Mouse (Mus musculus) layer of hippocampus, adult 2 months (tissue): ENCODE results near the gene Sectm1b. TPM values are rescaled to one million over a fixed set of nuclear protein-coding genes. Genes with fewer than 3 reads are reported as not detected.
A peak's percentile ranks its signal among the peaks of the same experiment; 100 is the strongest.
"Not testable (repeated sequence)": the region's sequence is repeated elsewhere in the genome, so short reads cannot be mapped to it uniquely, and the experiment has no call there.

Experiments
- DNase-seq, 2 experiments: peaks; one replicate each; pipeline ENCODE4 v3.0.0; 2022; ENCODE audit warnings: low spot score in 2 of 2
- H3K27ac ChIP-seq: fragments of 200-600 bp; 2 replicates; pipeline ENCODE4 v1.8.1; 2022
- H3K4me3 ChIP-seq: fragments of 200-600 bp; 2 replicates; pipeline ENCODE4 v1.8.1; 2022; ENCODE audit warnings: mild to moderate bottlenecking
- CTCF ChIP-seq: fragments of 200-600 bp; conservative IDR thresholded peaks from 2 replicates; pipeline ENCODE4 v1.8.1; 2022; ENCODE audit warnings: antibody characterized with exemption, mild to moderate bottlenecking, moderate library complexity
- total RNA-seq, 2 experiments: library from RNA; stranded (reverse); gene quantifications; 2 replicates each; pipeline ENCODE4 v1.2.3; 2021

Gene Sectm1b
- total RNA-seq, 2 experiments from 2014 or later, result not detected

- DNase-seq, result no peak
- H3K4me3 ChIP-seq, result no peak overlapping the region
- no peak for TF ChIP-seq CTCF
- no peak overlapping the region for H3K27ac ChIP-seq
These were observed 25.6 kb upstream of the Sectm1b start for GRCm38 (mm10) chr11:121088997-121089396.

- no peak for TF ChIP-seq CTCF
- Histone ChIP-seq H3K4me3 (no peak overlapping the region), H3K27ac (no peak overlapping the region)
- no peak for DNase-seq
These were observed 22.9 kb upstream of the Sectm1b start for GRCm38 (mm10) chr11:121086296-121086695.

GRCm38 (mm10) chr11:121085181-121085580 is 21.8 kb upstream of the Sectm1b start:
- no peak overlapping the region for H3K4me3 ChIP-seq
- DNase-seq, result no peak
- H3K27ac ChIP-seq, result no peak overlapping the region
- no peak for TF ChIP-seq CTCF

GRCm38 (mm10) chr11:121082857-121083500 is 19.6 kb upstream of the Sectm1b start:
- Histone ChIP-seq H3K4me3 (no peak overlapping the region), H3K27ac (no peak overlapping the region)
- TF ChIP-seq CTCF, result no peak
- no peak for DNase-seq

- TF ChIP-seq CTCF, result no peak
- H3K27ac ChIP-seq, result no peak overlapping the region
- no peak for DNase-seq
These were observed 18.9 kb upstream of the Sectm1b start for GRCm38 (mm10) chr11:121082250-121082649.

GRCm38 (mm10) chr11:121081120-121081519 is 17.8 kb upstream of the Sectm1b start, which contains the start of gene Sectm1a:
Gene Sectm1a (minus strand): TSS chr11:121081220.
- H3K27ac ChIP-seq, result no peak within 1 kb of the TSS
- no peak for TF ChIP-seq CTCF
- no peak for DNase-seq
- no peak within 1 kb of the TSS for H3K4me3 ChIP-seq

More at GRCm38 (mm10) chr11:121082250-121082649, 18.9 kb upstream of the Sectm1b start:
- H3K4me3 ChIP-seq, result no peak overlapping the region

- no peak for TF ChIP-seq CTCF
- no peak overlapping the region for H3K27ac ChIP-seq
- DNase-seq, result no peak
- H3K4me3 ChIP-seq, result no peak overlapping the region
These were observed 17.0 kb upstream of the Sectm1b start for GRCm38 (mm10) chr11:121080330-121080729.

GRCm38 (mm10) chr11:121075655-121076054 is 12.3 kb upstream of the Sectm1b start:
- Histone ChIP-seq H3K4me3 (no peak overlapping the region), H3K27ac (no peak overlapping the region)
- DNase-seq, result no peak
- no peak for TF ChIP-seq CTCF

GRCm38 (mm10) chr11:121069662-121070061 is 6.3 kb upstream of the Sectm1b start:
- H3K4me3 ChIP-seq, H3K27ac ChIP-seq, DNase-seq: not testable (repeated sequence)

GRCm38 (mm10) chr11:121067895-121068294 is 4.5 kb upstream of the Sectm1b start:
- no peak overlapping the region for H3K4me3 ChIP-seq
- no peak for TF ChIP-seq CTCF
- H3K27ac ChIP-seq, result no peak overlapping the region
- DNase-seq, result no peak

GRCm38 (mm10) chr11:121064197-121064596 is 828 bp upstream of the Sectm1b start:
- peak; percentile 38 for TF ChIP-seq CTCF
- H3K27ac ChIP-seq, result no peak overlapping the region
- H3K4me3 ChIP-seq, result no peak overlapping the region
- DNase-seq, result no peak

GRCm38 (mm10) chr11:121061615-121062014 is 1.8 kb downstream of the Sectm1b start:
- no peak for TF ChIP-seq CTCF
- DNase-seq, result no peak
- Histone ChIP-seq H3K27ac (no peak overlapping the region), H3K4me3 (no peak overlapping the region)

GRCm38 (mm10) chr11:121060401-121061067 is 2.8 kb downstream of the Sectm1b start:
- not testable (repeated sequence) for H3K4me3 ChIP-seq, H3K27ac ChIP-seq, DNase-seq

GRCm38 (mm10) chr11:121059471-121059870 is 3.9 kb downstream of the Sectm1b start:
- H3K27ac ChIP-seq, result no peak overlapping the region
- TF ChIP-seq CTCF, result no peak
- DNase-seq, result no peak
- H3K4me3 ChIP-seq, result no peak overlapping the region
